Mouse (Mus musculus) MEL (cell line): ENCODE data around the gene Spag4. TPM values are rescaled to one million over a fixed set of nuclear protein-coding genes. Genes with fewer than 3 reads are reported as not detected.

Experiments used
- DNase-seq: peaks from one replicate; pipeline ENCODE4 v3.0.0; 2011; ENCODE audit warnings: low read depth, low spot score
- H3K27ac ChIP-seq: 2 replicates; pipeline ENCODE4 v1.5.1; 2012; ENCODE audit warnings: low read depth, mild to moderate bottlenecking, control low read depth, low read length, moderate library complexity; ENCODE audit not compliant: control insufficient read depth
- H3K27me3 ChIP-seq, 2 experiments: fragments of 150-350 bp in 1 of 2; sonication (generic) in 1 of 2; 2 replicates each; pipeline ENCODE4 v1.6.1; 2012; ENCODE audit warnings: low read length in 2 of 2, mild to moderate bottlenecking in 2 of 2, improper control_type of control experiment in 1 of 2, moderate library complexity in 1 of 2; ENCODE audit not compliant: insufficient read depth in 2 of 2, control insufficient read depth in 1 of 2
- H3K36me3 ChIP-seq, 2 experiments: 2 replicates each; pipeline ENCODE4 v1.6.1; 2012 to 2014; ENCODE audit warnings: low read length in 2 of 2, improper control_type of control experiment in 1 of 2, inconsistent platforms in 1 of 2, mild to moderate bottlenecking in 1 of 2; ENCODE audit not compliant: insufficient read depth in 2 of 2, control insufficient read depth in 1 of 2
- H3K4me1 ChIP-seq, 2 experiments: fragments of 150-350 bp in 1 of 2; sonication (generic) in 1 of 2; 2 replicates each; pipeline ENCODE4 v1.6.1; 2012; ENCODE audit warnings: low read length in 2 of 2, improper control_type of control experiment in 1 of 2, mild to moderate bottlenecking in 1 of 2; ENCODE audit not compliant: insufficient read depth in 2 of 2, control insufficient read depth in 1 of 2
- H3K4me3 ChIP-seq, 2 experiments: fragments of 150-350 bp in 1 of 2; sonication (generic) in 1 of 2; 2 replicates each; pipeline ENCODE4 v1.5.1; 2012; ENCODE audit warnings: low read depth in 2 of 2, low read length in 2 of 2, mild to moderate bottlenecking in 2 of 2, moderate library complexity in 2 of 2, control low read depth in 1 of 2, improper control_type of control experiment in 1 of 2; ENCODE audit not compliant: control insufficient read depth in 1 of 2, insufficient read depth in 1 of 2
- H3K79me2 ChIP-seq: 2 replicates; pipeline ENCODE4 v1.6.1; 2012; ENCODE audit warnings: mild to moderate bottlenecking, low read length, moderate library complexity; ENCODE audit not compliant: control insufficient read depth, poor library complexity, insufficient read depth
- H3K9ac ChIP-seq: 2 replicates; pipeline ENCODE4 v1.6.1; 2012; ENCODE audit warnings: low read depth, mild to moderate bottlenecking, control low read depth, low read length, moderate library complexity; ENCODE audit not compliant: control insufficient read depth, poor library complexity, severe bottlenecking
- H3K9me3 ChIP-seq: fragments of 150-350 bp; sonication (generic); replicated peaks from 2 replicates; pipeline ENCODE4 v1.6.1; 2012; ENCODE audit warnings: mild to moderate bottlenecking, low read length, improper control_type of control experiment, moderate library complexity; ENCODE audit not compliant: insufficient read depth
- CHD1 ChIP-seq: IDR thresholded peaks from 2 replicates; pipeline ENCODE4 v1.6.1; 2012; ENCODE audit warnings: low read depth, mild to moderate bottlenecking, inconsistent platforms, low read length, improper control_type of control experiment
- CHD2 ChIP-seq: IDR thresholded peaks from 2 replicates; pipeline ENCODE4 v1.6.1; 2011; ENCODE audit warnings: low read length, improper control_type of control experiment
- CTCF ChIP-seq, 3 experiments: IDR thresholded peaks in 2 of 3; conservative IDR thresholded peaks in 1 of 3; 2 replicates each; pipeline ENCODE4 v1.5.1; 2011 to 2012; ENCODE audit warnings: low read length in 3 of 3, low read depth in 2 of 3, mild to moderate bottlenecking in 2 of 3, improper control_type of control experiment in 1 of 3, inconsistent platforms in 1 of 3, mixed read lengths in 1 of 3, moderate library complexity in 1 of 3; ENCODE audit not compliant: control insufficient read depth in 1 of 3, insufficient read depth in 1 of 3, poor library complexity in 1 of 3, severe bottlenecking in 1 of 3
- E2F4 ChIP-seq: IDR thresholded peaks from 2 replicates; pipeline ENCODE4 v1.6.1; 2011; ENCODE audit warnings: low read depth, low read length, improper control_type of control experiment, borderline replicate concordance
- EP300 ChIP-seq, 2 experiments: IDR thresholded peaks; 2 replicates each; pipeline ENCODE4 v1.6.1; 2011; ENCODE audit warnings: improper control_type of control experiment in 2 of 2, low read length in 2 of 2, low read depth in 1 of 2, mild to moderate bottlenecking in 1 of 2
- ETS1 ChIP-seq: IDR thresholded peaks from 2 replicates; pipeline ENCODE4 v1.6.1; 2012; ENCODE audit warnings: low read depth, mild to moderate bottlenecking, inconsistent platforms, low read length, improper control_type of control experiment, moderate library complexity
- GABPA ChIP-seq: IDR thresholded peaks from 2 replicates; pipeline ENCODE4 v1.6.1; 2012; ENCODE audit warnings: low read depth, mild to moderate bottlenecking, inconsistent platforms, low read length, improper control_type of control experiment, moderate library complexity
- HCFC1 ChIP-seq: IDR thresholded peaks from 2 replicates; pipeline ENCODE4 v1.6.1; 2012; ENCODE audit warnings: low read depth, mild to moderate bottlenecking, inconsistent platforms, low read length, improper control_type of control experiment, moderate library complexity
- JUND ChIP-seq: IDR thresholded peaks from 2 replicates; pipeline ENCODE4 v1.6.1; 2011; ENCODE audit warnings: low read depth, mild to moderate bottlenecking, improper control_type of control experiment, low read length
- KAT2A ChIP-seq: conservative IDR thresholded peaks from 2 replicates; pipeline ENCODE4 v1.6.1; 2012; ENCODE audit warnings: low read depth, low read length, improper control_type of control experiment, inconsistent platforms
- MAFK ChIP-seq: IDR thresholded peaks from 2 replicates; pipeline ENCODE4 v1.6.1; 2011; ENCODE audit warnings: low read depth, mild to moderate bottlenecking, low read length, improper control_type of control experiment, borderline replicate concordance
- MAZ ChIP-seq: IDR thresholded peaks from 2 replicates; pipeline ENCODE4 v1.6.1; 2012; ENCODE audit warnings: low read depth, mild to moderate bottlenecking, inconsistent platforms, low read length, improper control_type of control experiment
- MEF2A ChIP-seq: IDR thresholded peaks from 2 replicates; pipeline ENCODE4 v1.6.1; 2014; ENCODE audit warnings: low read depth, mild to moderate bottlenecking, inconsistent platforms, low read length, improper control_type of control experiment; ENCODE audit not compliant: poor library complexity, insufficient replicate concordance, severe bottlenecking; ENCODE audit errors: extremely low read depth
- MXI1 ChIP-seq: IDR thresholded peaks from 2 replicates; pipeline ENCODE4 v1.6.1; 2011; ENCODE audit warnings: mild to moderate bottlenecking, low read depth, low read length, improper control_type of control experiment
- MYB ChIP-seq: IDR thresholded peaks from 2 replicates; pipeline ENCODE4 v1.6.1; 2011; ENCODE audit warnings: mild to moderate bottlenecking, low read depth, low read length, improper control_type of control experiment
- NRF1 ChIP-seq: IDR thresholded peaks from 2 replicates; pipeline ENCODE4 v1.6.1; 2014; ENCODE audit warnings: low read depth, mild to moderate bottlenecking, inconsistent platforms, low read length, improper control_type of control experiment, moderate library complexity; ENCODE audit not compliant: poor library complexity, insufficient read depth, severe bottlenecking
- POLR2AphosphoS2 ChIP-seq: IDR thresholded peaks from 2 replicates; pipeline ENCODE4 v1.6.1; 2011; ENCODE audit warnings: low read length, improper control_type of control experiment
- RAD21 ChIP-seq: IDR thresholded peaks from 2 replicates; pipeline ENCODE4 v1.6.1; 2011; ENCODE audit warnings: mild to moderate bottlenecking, low read depth, low read length, improper control_type of control experiment
- TBP ChIP-seq: IDR thresholded peaks from 2 replicates; pipeline ENCODE4 v1.8.0; 2011; ENCODE audit warnings: low read depth, low read length, improper control_type of control experiment
- TCF12 ChIP-seq: IDR thresholded peaks from 2 replicates; pipeline ENCODE4 v1.6.1; 2014; ENCODE audit warnings: low read depth, mild to moderate bottlenecking, inconsistent platforms, low read length, improper control_type of control experiment, moderate library complexity
- UBTF ChIP-seq: IDR thresholded peaks from 2 replicates; pipeline ENCODE4 v1.6.1; 2012; ENCODE audit warnings: low read depth, mild to moderate bottlenecking, inconsistent platforms, low read length, improper control_type of control experiment, moderate library complexity, borderline replicate concordance; ENCODE audit not compliant: insufficient read depth
- USF1 ChIP-seq: IDR thresholded peaks from 2 replicates; pipeline ENCODE4 v1.6.1; 2014; ENCODE audit warnings: low read depth, mild to moderate bottlenecking, inconsistent platforms, low read length, improper control_type of control experiment, moderate library complexity
- USF2 ChIP-seq, 2 experiments: IDR thresholded peaks; 2 replicates each; pipeline ENCODE4 v1.6.1; 2011 to 2012; ENCODE audit warnings: improper control_type of control experiment in 2 of 2, low read length in 2 of 2, borderline replicate concordance in 1 of 2, inconsistent platforms in 1 of 2, low read depth in 1 of 2, mild to moderate bottlenecking in 1 of 2; ENCODE audit not compliant: insufficient read depth in 1 of 2
- ZC3H11A ChIP-seq: IDR thresholded peaks from 2 replicates; pipeline ENCODE4 v1.6.1; 2012; ENCODE audit warnings: low read depth, mild to moderate bottlenecking, inconsistent platforms, low read length, improper control_type of control experiment
- ZMIZ1 ChIP-seq: IDR thresholded peaks from 2 replicates; pipeline ENCODE4 v1.6.1; 2012; ENCODE audit warnings: low read depth, mild to moderate bottlenecking, inconsistent platforms, low read length, improper control_type of control experiment, moderate library complexity
- ZNF384 ChIP-seq: IDR thresholded peaks from 2 replicates; pipeline ENCODE4 v1.6.1; 2012; ENCODE audit warnings: low read depth, mild to moderate bottlenecking, inconsistent platforms, low read length, improper control_type of control experiment
- polyA plus RNA-seq, 2 experiments: library from polyadenylated mRNA; stranded (reverse) in 1 of 2; unstranded in 1 of 2; fragments of >175 nt in 1 of 2; fragments of >200 nt in 1 of 2; gene quantifications; 2 replicates each; pipeline versions ENCODE4 v1.2.1 to v1.2.4; 2012; ENCODE audit warnings: low replicate concordance in 2 of 2, low read depth in 1 of 2; ENCODE audit not compliant: insufficient read length in 2 of 2, insufficient read depth in 1 of 2, missing spikeins in 1 of 2
- total RNA-seq: library from RNA; depleted of rRNA; stranded (reverse); fragments of 300-350 nt; gene quantifications from 2 replicates; pipeline ENCODE4 v1.2.3, GENCODE M21; 2012

Spag4 gene
- total and polyA plus RNA-seq, 3 experiments = 5.5 to 10.9 TPM; not detected in 1

- H3K4me1 ChIP-seq = no peaks in the 10 kb centered on the region
- H3K4me3 ChIP-seq = no peak overlapping the region
- peaks cover 2 to 9% of the 10 kb centered on the region in 2 experiments; a peak in 3 of 4 replicates for H3K36me3 ChIP-seq
- H3K27me3 ChIP-seq = no peaks in the 10 kb centered on the region
- H3K27ac ChIP-seq = no peak overlapping the region
- H3K9me3 ChIP-seq = no peaks in the 10 kb centered on the region
- TF ChIP-seq CTCF (IDR thresholded peaks at IDR 0.05 in 2 of 3, conservative IDR thresholded peaks at IDR 0.05 in 1 of 3; ENCODE audit: control insufficient read depth in 1 of 3, insufficient read depth in 1 of 3, low read depth in 2 of 3, low read length in 3 of 3, poor library complexity in 1 of 3, severe bottlenecking in 1 of 3) (no peak), GABPA (no peak), CHD2 (no peak), CHD1 (no peak), POLR2AphosphoS2 (no peak), RAD21 (no peak), MEF2A (no peak), ETS1 (no peak), MAZ (no peak), ZC3H11A (no peak), E2F4 (no peak), KAT2A (no peak), EP300 (IDR thresholded peaks at IDR 0.05; ENCODE audit: low read depth in 1 of 2, low read length in 2 of 2) (no peak), HCFC1 (no peak), MAFK (no peak), ZMIZ1 (no peak)
- H3K9ac ChIP-seq = no peak overlapping the region
- H3K79me2 ChIP-seq = no peaks in the 10 kb centered on the region
- DNase-seq = no peak
Observed at GRCm38 (mm10) chr2:156078421-156079182, 13.6 kb downstream of the Spag4 start.

GRCm38 (mm10) chr2:156079183-156079560, 14.2 kb downstream of the Spag4 start:
- no peak for DNase-seq
- H3K36me3 ChIP-seq = peaks cover 2 to 9% of the 10 kb centered on the region in 2 experiments; a peak in 3 of 4 replicates
- no peak for TF ChIP-seq TBP
- no peak for TF ChIP-seq POLR2AphosphoS2
- TF ChIP-seq ZC3H11A = no peak
- TF ChIP-seq USF2 (IDR thresholded peaks at IDR 0.05; ENCODE audit: borderline replicate concordance in 1 of 2, insufficient read depth in 1 of 2, low read depth in 1 of 2, low read length in 2 of 2) = no peak
- no peak for TF ChIP-seq MYB
- no peak for TF ChIP-seq ZNF384
- TF ChIP-seq UBTF = no peak
- no peak for TF ChIP-seq TCF12
- no peak for TF ChIP-seq CHD1
- TF ChIP-seq ZMIZ1 = no peak
- TF ChIP-seq MAZ = no peak
- TF ChIP-seq JUND = no peak
- TF ChIP-seq MXI1 = no peak
- TF ChIP-seq NRF1 = no peak
- TF ChIP-seq EP300 (IDR thresholded peaks at IDR 0.05; ENCODE audit: low read depth in 1 of 2, low read length in 2 of 2) = no peak
- TF ChIP-seq USF1 = no peak
- H3K9ac ChIP-seq = no peak overlapping the region
- no peaks in the 10 kb centered on the region for H3K79me2 ChIP-seq
- H3K4me1 ChIP-seq = no peaks in the 10 kb centered on the region
- no peaks in the 10 kb centered on the region for H3K27me3 ChIP-seq
- no peak overlapping the region for H3K4me3 ChIP-seq
- H3K27ac ChIP-seq = no peak overlapping the region
- no peaks in the 10 kb centered on the region for H3K9me3 ChIP-seq
